Mouse (Mus musculus) adrenal gland, postnatal 10 days (tissue): ENCODE measurements at regions not wholly inside any gene's neighbourhood (a gene's known extent, or its start where the extent isn't known, plus 50 kb on each side); places are given as distances from the start of the nearest gene placed in this dataset.

Experiments used
- DNase-seq: peaks from one replicate; pipeline ENCODE4 v3.0.0; 2021; ENCODE audit warnings: mixed read lengths

- DNase-seq: no peak
Observed at GRCm38 (mm10) chr5:119216146-119216545, 454.3 kb upstream of the Tbx3 start.

- DNase-seq: no peak
Observed at GRCm38 (mm10) chr5:119217077-119217476, 453.4 kb upstream of the Tbx3 start.

- DNase-seq: no peak
Observed at GRCm38 (mm10) chr5:119228691-119229090, 441.8 kb upstream of the Tbx3 start.

- peak; percentile 33 for DNase-seq
Observed at GRCm38 (mm10) chr5:119232941-119233340, 437.5 kb upstream of the Tbx3 start.

DNA sequence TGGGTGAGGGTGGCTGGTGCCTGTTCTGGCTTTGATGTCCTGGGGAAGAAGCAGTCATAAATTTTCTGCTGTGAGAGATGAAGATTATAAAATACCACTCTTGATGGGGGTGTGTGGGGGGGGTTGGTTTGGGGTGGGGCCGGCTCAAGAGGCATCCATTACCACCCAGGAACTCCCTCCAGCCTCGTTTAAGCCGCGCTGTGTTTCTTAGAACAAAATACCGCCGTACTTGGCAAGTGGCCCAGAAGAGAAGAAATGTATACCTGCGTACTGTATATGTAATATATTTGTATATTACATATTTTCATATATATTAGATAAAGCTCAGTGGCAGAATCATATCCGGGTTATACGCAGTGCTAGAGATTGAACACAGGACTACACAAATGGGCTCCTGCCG is 434.6 kb upstream of the Tbx3 start:
- DNase-seq: no peak

DNA sequence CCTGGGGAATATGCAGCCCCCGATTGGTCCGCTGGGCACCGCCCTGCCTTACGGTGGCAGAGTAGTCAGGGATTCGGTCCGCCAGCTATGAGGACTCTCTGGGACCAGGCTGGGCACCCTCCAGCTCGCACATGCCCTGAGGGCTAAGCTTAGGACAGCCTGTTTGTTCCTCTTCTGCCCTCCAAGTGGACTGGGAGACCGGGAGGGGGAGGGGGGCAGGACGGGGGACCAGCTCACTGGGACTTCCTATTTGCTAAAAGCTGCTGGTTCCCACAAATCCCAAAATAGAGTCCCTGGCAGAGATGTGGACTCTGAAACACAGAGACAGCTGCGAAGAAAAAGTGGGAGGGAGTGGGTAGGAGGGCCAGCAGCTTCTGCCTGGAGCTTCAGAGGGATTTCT is 423.6 kb upstream of the Tbx3 start:
- peak; percentile 68 for DNase-seq

DNA sequence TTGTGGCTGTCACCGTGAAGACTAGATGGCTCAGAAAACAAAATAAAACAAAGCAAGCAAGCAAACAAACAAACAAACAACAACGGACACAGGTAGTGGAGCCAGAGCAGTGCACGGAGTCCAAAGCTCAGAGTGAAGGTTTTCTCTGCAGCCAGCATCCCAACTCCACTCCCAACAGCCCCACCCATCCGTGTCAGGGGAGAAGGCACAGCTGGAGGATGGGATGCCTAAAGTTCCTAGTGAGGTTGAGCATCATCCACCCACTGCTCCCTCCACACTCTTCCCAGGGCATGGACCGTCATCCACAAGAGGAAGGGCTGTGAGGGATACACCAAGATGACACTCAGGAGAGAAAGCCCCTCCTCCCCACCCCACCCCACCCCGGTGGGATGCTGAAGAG is 421.8 kb upstream of the Tbx3 start:
- no peak for DNase-seq

DNA sequence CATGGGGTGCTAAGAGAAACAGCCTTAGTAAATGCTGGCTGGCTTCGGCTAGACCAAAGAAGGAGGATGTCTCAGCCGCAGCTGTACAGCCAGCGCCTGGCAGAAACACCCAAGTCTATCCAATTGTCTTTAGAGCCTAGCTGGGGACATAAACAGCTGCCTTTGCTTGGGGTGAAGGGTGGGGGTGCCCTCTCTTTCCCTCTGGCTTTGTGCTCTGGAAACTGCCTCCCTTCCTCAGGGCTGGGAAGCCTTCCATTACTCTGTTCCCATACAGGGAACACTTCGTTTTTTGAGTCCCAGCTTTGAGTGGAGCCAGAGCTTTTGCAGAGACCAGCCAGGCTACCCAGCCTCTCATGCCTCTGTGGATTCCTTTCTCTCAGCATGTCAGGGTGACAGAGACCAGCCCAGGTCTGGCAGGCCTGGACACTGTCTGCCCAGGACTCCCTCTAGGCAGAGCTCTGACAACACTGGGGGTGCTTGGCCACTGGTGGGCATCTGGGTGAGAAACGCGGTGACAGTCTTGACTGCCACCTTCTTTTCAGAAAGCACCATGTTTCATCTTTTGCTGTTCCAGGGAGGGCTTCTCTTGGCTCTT is 421.2 kb upstream of the Tbx3 start:
- DNase-seq: no peak

DNA sequence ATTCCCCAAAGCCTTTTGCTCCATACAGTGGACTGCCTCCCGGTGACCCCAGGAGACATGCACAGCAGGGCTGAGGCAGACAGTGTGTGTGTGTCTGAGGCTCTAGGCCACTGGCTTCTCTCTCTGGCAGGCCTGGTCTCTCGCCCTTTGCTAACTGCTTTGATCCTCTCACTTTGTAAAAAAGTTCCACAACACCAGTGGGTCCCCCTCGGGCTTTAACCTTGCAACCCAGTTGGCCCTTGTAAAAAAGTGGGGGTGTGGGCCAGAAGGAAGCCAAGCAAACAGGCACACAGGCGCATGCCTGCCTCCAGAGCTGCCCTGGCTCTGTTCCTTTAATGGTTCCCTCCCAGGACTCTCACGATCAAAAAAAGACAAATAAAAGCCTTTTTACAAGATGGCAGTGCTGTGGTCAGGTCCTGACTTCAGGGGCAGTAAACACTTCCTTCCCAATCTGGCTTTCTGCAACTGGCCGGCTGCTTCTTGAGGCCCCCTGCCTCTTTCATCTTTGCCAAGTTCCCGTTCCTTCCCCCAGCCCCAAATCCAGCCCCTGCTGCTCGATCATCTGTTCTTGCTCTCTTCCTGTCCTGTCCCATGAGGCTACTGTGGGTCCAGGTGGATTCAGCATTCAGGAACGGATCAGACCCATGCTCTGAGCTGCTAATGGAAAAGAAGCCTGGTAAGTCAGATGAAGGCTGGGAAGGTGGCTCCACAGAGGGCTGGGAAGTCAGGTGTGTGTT is 419.0 kb upstream of the Tbx3 start:
- DNase-seq: peak; percentile 53

DNA sequence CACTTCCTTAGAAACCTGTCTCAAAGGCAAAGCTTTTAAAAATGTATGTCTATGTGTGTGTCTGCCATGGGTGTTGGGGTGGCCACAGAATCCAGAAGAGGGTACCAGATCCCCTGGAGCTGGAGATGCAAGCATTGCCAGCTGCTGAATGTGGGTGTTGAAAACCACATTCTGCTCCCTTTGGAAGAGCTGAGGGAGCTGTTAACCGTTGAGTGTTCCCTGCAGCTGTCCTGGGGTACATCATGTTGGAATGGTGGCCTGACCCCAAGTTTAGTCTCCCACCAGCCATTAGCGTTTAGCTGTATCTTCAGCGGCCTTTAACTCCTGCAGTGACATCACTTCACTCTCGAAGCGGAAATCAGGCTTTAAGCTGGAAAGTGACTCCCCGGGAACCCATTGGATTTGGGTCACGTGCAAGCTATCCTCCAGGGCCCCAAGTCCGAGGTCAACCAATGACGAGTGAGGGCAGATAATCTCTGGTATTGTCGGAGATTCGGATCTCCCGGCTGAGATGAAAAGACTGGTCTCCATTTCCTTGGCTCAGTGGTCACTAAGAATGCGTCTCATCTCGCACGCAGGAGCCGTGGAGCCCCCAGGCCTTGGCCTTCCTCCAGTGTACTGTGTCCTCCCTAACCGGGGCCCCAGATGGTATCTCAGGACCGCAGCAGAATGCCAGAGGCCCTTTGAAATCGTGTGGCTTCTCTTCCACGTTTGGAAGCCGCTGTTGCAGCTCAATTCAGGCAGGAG is 412.9 kb upstream of the Tbx3 start:
- DNase-seq: no peak

- DNase-seq: no peak
Observed at GRCm38 (mm10) chr5:119258831-119259230, 411.6 kb upstream of the Tbx3 start.

- no peak for DNase-seq
Observed at GRCm38 (mm10) chr5:119265149-119265890, 405.1 kb upstream of the Tbx3 start.

DNA sequence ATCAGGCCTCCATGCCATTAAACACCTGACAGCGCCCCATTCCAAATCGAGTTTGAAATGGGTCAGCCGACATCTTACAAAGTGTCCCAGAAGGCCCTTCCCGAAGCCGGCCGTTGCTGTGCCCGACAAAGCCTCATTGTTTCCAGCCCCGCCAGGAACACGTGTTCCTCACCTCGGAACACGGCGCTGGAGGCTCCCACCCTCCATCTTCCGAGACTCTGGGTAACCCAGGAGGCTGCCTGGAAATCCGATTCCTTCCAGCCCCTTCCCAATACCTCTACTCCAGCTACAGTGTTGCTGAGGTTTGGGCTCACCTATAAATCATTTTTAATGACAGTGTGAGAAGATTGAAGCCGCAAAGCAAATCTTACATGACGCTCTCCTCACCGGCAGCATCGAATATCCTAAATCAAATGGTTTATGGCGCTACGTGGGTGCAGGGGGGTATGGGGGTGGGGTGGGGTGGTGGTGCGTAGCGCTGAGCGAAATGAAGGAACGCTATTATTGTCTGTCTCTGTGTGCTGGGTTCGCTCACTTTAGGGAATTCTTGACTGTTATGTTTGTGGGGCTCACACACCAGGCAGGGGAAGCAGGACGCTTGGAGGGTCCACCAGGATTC is 399.1 kb upstream of the Tbx3 start:
- no peak for DNase-seq

- DNase-seq: no peak
Observed at GRCm38 (mm10) chr5:119273203-119273602, 397.3 kb upstream of the Tbx3 start.

DNA sequence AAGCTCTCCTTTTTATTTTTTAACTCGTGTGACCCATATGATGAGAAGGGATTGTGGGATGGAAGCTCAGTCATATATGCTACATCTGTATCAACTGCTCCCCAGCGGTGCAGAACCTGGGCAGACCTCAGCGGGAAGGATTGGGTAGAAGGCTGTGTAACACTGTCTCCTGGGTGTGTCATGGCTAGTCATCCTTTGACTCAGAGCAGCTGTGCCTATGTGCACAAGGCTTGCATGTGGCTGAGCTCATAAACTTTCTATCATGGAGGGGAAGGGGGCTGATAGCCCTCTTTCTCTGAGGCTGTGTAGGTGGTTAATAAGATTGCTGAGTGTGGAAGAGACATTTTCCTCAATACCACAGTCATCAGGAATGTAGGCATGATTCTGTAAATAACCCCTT is 396.9 kb upstream of the Tbx3 start:
- DNase-seq: no peak

DNA sequence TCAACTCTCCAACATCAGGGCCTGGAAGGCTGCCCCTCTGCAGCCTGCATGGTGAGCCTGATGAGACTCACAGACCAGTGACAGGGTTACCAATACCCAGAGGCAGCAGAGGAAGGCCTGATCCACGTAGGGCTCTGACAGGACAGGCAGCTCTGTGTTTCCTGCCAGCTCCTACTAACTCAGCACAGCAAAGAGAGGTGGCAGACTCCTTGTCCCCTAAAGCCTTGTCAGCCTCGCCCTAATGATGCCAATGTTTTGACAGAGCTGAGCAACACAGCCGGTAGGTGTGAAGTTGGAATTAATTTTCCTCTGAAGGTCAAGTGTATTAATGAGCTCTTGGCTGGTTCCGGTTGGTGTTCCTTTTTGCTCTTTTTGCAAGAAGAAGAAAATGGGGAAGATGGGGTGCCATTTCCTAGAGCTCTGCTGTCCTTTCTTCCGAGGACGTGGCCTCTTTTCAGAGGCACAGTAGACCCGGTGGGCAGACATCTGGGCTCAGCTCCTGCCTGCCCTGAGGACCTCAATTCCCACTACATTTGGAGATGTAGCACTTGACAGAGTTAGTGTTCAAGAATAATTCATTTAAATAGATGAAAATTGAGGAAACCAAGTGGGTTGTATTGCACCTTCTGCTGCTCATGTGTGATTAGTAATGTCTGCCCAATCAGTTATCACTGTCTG is 395.5 kb upstream of the Tbx3 start:
- no peak for DNase-seq

GRCm38 (mm10) chr5:119280146-119280545 is 390.3 kb upstream of the Tbx3 start:
- no peak for DNase-seq

DNA sequence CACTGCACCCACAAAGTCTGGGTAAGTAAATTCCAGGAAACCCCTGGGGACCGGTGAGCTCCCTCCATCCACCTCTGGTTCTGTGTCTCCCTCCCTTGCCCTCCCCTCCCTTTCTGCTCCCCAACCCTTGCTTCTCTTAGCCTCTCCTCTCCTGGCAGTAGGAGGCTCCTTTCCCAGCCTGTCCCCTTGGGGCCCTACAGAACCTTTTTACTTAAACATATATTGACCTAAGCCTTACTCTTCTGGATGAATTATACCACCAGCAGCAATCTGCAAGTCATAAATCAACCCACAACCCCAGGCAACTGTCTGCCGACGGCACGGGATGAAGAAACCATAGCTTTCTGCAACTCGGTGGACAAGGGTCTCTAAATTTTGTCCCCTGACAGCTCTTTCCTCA is 380.7 kb upstream of the Tbx3 start:
- DNase-seq: no peak

- peak; percentile 23 for DNase-seq
Observed at GRCm38 (mm10) chr5:119292323-119292722, 378.1 kb upstream of the Tbx3 start.

- DNase-seq: no peak
Observed at GRCm38 (mm10) chr5:119292889-119293288, 377.6 kb upstream of the Tbx3 start.

DNA sequence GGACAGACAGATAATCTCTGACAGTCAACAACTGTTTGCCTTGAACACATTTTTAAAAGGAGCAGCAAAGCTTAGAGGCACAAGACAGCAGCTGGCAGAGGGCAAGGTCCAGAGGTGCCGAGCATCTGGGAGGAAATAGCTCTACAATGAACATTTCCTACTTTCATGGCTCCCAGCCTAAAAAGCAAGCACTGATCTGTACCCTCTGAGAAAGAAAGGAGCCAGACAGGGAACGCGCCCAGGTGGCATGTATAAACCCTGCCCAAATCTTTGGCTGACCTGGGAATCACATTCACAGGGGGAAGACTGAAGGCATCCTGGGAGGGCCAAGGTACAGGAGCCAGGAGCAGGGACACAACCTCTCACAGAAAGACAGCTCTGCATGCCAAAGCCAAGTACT is 371.2 kb upstream of the Tbx3 start:
- DNase-seq: no peak

DNA sequence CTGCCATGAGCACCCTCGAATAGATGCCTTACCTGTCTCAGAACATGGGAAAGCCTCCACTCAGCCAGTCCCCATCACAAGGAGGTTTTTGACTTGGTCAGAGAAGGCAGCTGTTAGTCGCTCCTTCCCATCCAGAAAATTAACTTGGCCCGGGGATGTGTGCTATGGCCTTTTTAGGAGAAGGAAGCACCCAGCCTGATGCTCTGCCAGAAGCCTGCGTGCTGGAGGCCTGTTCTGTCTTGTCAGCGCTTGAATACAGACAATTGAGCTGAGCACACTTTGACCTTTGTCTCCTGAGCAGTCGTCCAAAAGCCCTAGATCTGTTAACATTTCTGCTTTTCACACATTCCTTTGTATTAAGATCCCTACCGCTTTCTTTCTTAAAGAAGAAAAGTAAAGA is 370.4 kb upstream of the Tbx3 start:
- DNase-seq: no peak
